Mouse (Mus musculus) left cerebral cortex, postnatal 25 days (tissue): ENCODE data around the gene Jph4. TPM values are rescaled to one million over a fixed set of nuclear protein-coding genes. Genes with fewer than 3 reads are reported as not detected.

Experiments
- DNase-seq, 2 experiments: peaks; one replicate each; pipeline ENCODE4 v3.0.0; 2022; ENCODE audit warnings: low spot score in 2 of 2, mixed read lengths in 1 of 2
- intact Hi-C: fragments of 180-260 bp; cut with DNase I; formaldehyde crosslinking; loops from one replicate; pipeline ENCODE4 v1.15.1; 2025
- total RNA-seq, 2 experiments: library from RNA; stranded (reverse); gene quantifications; 2 replicates each; pipeline ENCODE4 v1.2.3; 2021

Gene Jph4
- total RNA-seq, 2 experiments from 2014 or later = 317 to 338 TPM

GRCm38 (mm10) chr14:55077481-55078365, 39.0 kb downstream of the Jph4 start:
- peak in 1 of 2 experiments; percentile 55 for DNase-seq
- intact Hi-C loops = loop anchor here (2.0 kb wide), 1 partner anchor 49 kb away; no protein-coding TSS in a partner anchor

- intact Hi-C loops = no loop called here
Measured at GRCm38 (mm10) chr14:55076956-55077355, 39.8 kb downstream of the Jph4 start.

GRCm38 (mm10) chr14:55076224-55076623, 40.5 kb downstream of the Jph4 start:
- intact Hi-C loops = no loop called here
- peak; percentile 72 to 87 for DNase-seq

More at GRCm38 (mm10) chr14:55076956-55077355, 39.8 kb downstream of the Jph4 start:
- no peak for DNase-seq

- DNase-seq = no peak
- intact Hi-C loops = no loop called here
Measured at GRCm38 (mm10) chr14:55074416-55074815, 42.3 kb downstream of the Jph4 start.

- peak in 1 of 2 experiments; percentile 54 for DNase-seq
- intact Hi-C loops = no loop called here
Measured at GRCm38 (mm10) chr14:55071756-55072155, 45.0 kb downstream of the Jph4 start.

- DNase-seq = peak in 1 of 2 experiments; percentile 69
- intact Hi-C loops = no loop called here
Measured at GRCm38 (mm10) chr14:55066042-55066441, 50.7 kb downstream of the Jph4 start.

GRCm38 (mm10) chr14:55065391-55065790, 51.3 kb downstream of the Jph4 start:
- DNase-seq = no peak
- intact Hi-C loops = no loop called here

GRCm38 (mm10) chr14:55064481-55065370, 52.0 kb downstream of the Jph4 start:
- DNase-seq = no peak
- intact Hi-C loops = no loop called here

GRCm38 (mm10) chr14:55063581-55064381, 53.0 kb downstream of the Jph4 start:
- no peak for DNase-seq
- intact Hi-C loops = no loop called here

GRCm38 (mm10) chr14:55063117-55063516, 53.6 kb downstream of the Jph4 start:
- no peak for DNase-seq
- intact Hi-C loops = no loop called here

GRCm38 (mm10) chr14:55062626-55063025, 54.1 kb downstream of the Jph4 start:
- DNase-seq = peak; percentile 55 to 80
- intact Hi-C loops = no loop called here

GRCm38 (mm10) chr14:55061845-55062244, 54.9 kb downstream of the Jph4 start:
- intact Hi-C loops = no loop called here
- no peak for DNase-seq

GRCm38 (mm10) chr14:55059931-55060330, 56.8 kb downstream of the Jph4 start:
- intact Hi-C loops = no loop called here
- no peak for DNase-seq

GRCm38 (mm10) chr14:55059009-55059408, 57.7 kb downstream of the Jph4 start:
- no peak for DNase-seq
- intact Hi-C loops = no loop called here

Other genes with a start within 250 kb of the Jph4 start
- 10 to 100 TPM; 17.7 to 23.0 TPM for gene Homez, start 246.0 kb downstream of the Jph4 start, total RNA-seq
- gene Ppp1r3e, start 239.4 kb downstream of the Jph4 start, total RNA-seq = 10 to 100 TPM; 13.5 to 16.4 TPM
- gene Bcl2l2, start 233.6 kb downstream of the Jph4 start, total RNA-seq = 100 to 1,000 TPM; 135 to 136 TPM
- 10 to 100 TPM in 1 of 2 experiments, 1 to 10 TPM in 1; 3.2 to 16.8 TPM for gene Gm20521, start 233.5 kb downstream of the Jph4 start, total RNA-seq
- 100 to 1,000 TPM; 204 to 231 TPM for gene Pabpn1, start 224.4 kb downstream of the Jph4 start, total RNA-seq
- 100 to 1,000 TPM; 628 to 630 TPM for gene Slc22a17, start 203.8 kb downstream of the Jph4 start, total RNA-seq
- gene Efs, start 190.8 kb downstream of the Jph4 start, total RNA-seq = 1 to 10 TPM; 7.4 to 8.1 TPM
- gene Il25, start 184.2 kb downstream of the Jph4 start, total RNA-seq = not detected
- gene Cmtm5, start 180.7 kb downstream of the Jph4 start, total RNA-seq = 10 to 100 TPM; 48.1 to 63.0 TPM
- gene Myh6, start 150.0 kb downstream of the Jph4 start, total RNA-seq = 1 to 10 TPM; 5.4 to 8.7 TPM
- gene Gm17428, start 140.0 kb downstream of the Jph4 start, total RNA-seq = not detected
- 10 to 100 TPM; 18.0 to 19.6 TPM for gene Myh7, start 122.3 kb downstream of the Jph4 start, total RNA-seq
- 10 to 100 TPM; 23.0 to 26.4 TPM for gene Ngdn, start 101.5 kb downstream of the Jph4 start, total RNA-seq
- gene Zfhx2, start 24.6 kb downstream of the Jph4 start, total RNA-seq = 10 to 100 TPM; 37.5 to 47.1 TPM
- gene Thtpa, start 22.2 kb downstream of the Jph4 start, total RNA-seq = 10 to 100 TPM; 23.8 to 25.0 TPM
- 10 to 100 TPM; 10.3 to 11.3 TPM for gene Ap1g2, start 10.3 kb downstream of the Jph4 start, total RNA-seq
- gene Dhrs2, start 105.1 kb upstream of the Jph4 start, total RNA-seq = not detected